Mouse (Mus musculus): ENCODE results near the gene Usp30.

GRCm38 (mm10) chr5:114113334-114113733 is 48.1 kb downstream of the Usp30 start:
- TF ChIP-seq POLR2A (IDR thresholded peaks at IDR 0.05; ENCODE audit: borderline replicate concordance, low read depth, low read length) (no peak), CTCF (IDR thresholded peaks at IDR 0.05; ENCODE audit: low read depth, low read length) (peak; percentile 16; the same call in 1 of the 2 replicates)

All from bone marrow macrophage, adult 2 months (primary cell).